Mouse (Mus musculus) cerebral cortex, adult 2 months (tissue): ENCODE data around the gene Tmem26.

Experiments
- WGBS: fragments of 180-500 bp; shearing (Covaris S2); methylation state at CpG from one replicate; pipeline ENCODE4 v1.1.7; 2018; 5-methylcytosine and 5-hydroxymethylcytosine counted together

Gene Tmem26

GRCm38 (mm10) chr10:68781067-68781868 is 57.8 kb downstream of the Tmem26 start:
- WGBS, result 70% methylated on average over 9 of the region's 9 CpGs

- WGBS, result 86% methylated on average over 6 of the region's 6 CpGs
These were observed 59.3 kb downstream of the Tmem26 start for GRCm38 (mm10) chr10:68782724-68783123.

GRCm38 (mm10) chr10:68783856-68784255 is 60.4 kb downstream of the Tmem26 start:
- 84% methylated on average over 2 of the region's 2 CpGs for WGBS

- WGBS, result 76% methylated on average over 1 of the region's 1 CpGs
These were observed 61.0 kb downstream of the Tmem26 start for GRCm38 (mm10) chr10:68784463-68784862.

GRCm38 (mm10) chr10:68795466-68795865 is 72.0 kb downstream of the Tmem26 start:
- WGBS, result 18% methylated on average over 3 of the region's 3 CpGs

- 71% methylated on average over 7 of the region's 7 CpGs for WGBS
These were observed 76.4 kb downstream of the Tmem26 start for GRCm38 (mm10) chr10:68799883-68800282.

GRCm38 (mm10) chr10:68800339-68800738 is 76.9 kb downstream of the Tmem26 start:
- 92% methylated on average over 7 of the region's 7 CpGs for WGBS

- WGBS, result 67% methylated on average over 1 of the region's 1 CpGs
These were observed 82.9 kb downstream of the Tmem26 start for GRCm38 (mm10) chr10:68806328-68806727.

GRCm38 (mm10) chr10:68810958-68811357 is 87.5 kb downstream of the Tmem26 start:
- 86% methylated on average over 5 of the region's 5 CpGs for WGBS

- 90% methylated on average over 12 of the region's 12 CpGs for WGBS
These were observed 89.3 kb downstream of the Tmem26 start for GRCm38 (mm10) chr10:68812699-68813098.

- 89% methylated on average over 4 of the region's 4 CpGs for WGBS
These were observed 93.8 kb downstream of the Tmem26 start for GRCm38 (mm10) chr10:68817281-68817680.

GRCm38 (mm10) chr10:68818065-68818759 is 94.8 kb downstream of the Tmem26 start:
- 89% methylated on average over 10 of the region's 10 CpGs for WGBS

GRCm38 (mm10) chr10:68824519-68824918 is 101.1 kb downstream of the Tmem26 start:
- 91% methylated on average over 4 of the region's 4 CpGs for WGBS
